Mouse (Mus musculus) forebrain, embryonic 16.5 days (tissue): ENCODE data around the gene Cdh13. TPM values are rescaled to one million over a fixed set of nuclear protein-coding genes. Genes with fewer than 3 reads are reported as not detected.

Experiments
- ATAC-seq: fragments of 200-750 bp; cut with Nextera tagmentation; 2 replicates; pipeline ENCODE4 v1.8.0; 2017; ENCODE audit warnings: mild to moderate bottlenecking, moderate library complexity
- H3K27ac ChIP-seq: fragments of 300-500 bp; sonication (generic); 2 replicates; pipeline ENCODE4 v1.5.1; 2014; ENCODE audit warnings: low read length, control low read depth
- H3K27me3 ChIP-seq: fragments of 300-500 bp; sonication (generic); replicated peaks from 2 replicates; pipeline ENCODE4 v1.6.1; 2014; ENCODE audit warnings: low read length; ENCODE audit not compliant: control insufficient read depth, insufficient read depth
- H3K36me3 ChIP-seq: fragments of 300-500 bp; sonication (generic); 2 replicates; pipeline ENCODE4 v1.6.1; 2014; ENCODE audit not compliant: control insufficient read depth, insufficient read depth
- H3K4me1 ChIP-seq: fragments of 300-500 bp; sonication (generic); replicated peaks from 2 replicates; pipeline ENCODE4 v1.6.1; 2014; ENCODE audit warnings: low read length; ENCODE audit not compliant: control insufficient read depth, insufficient read depth
- H3K4me2 ChIP-seq: fragments of 300-500 bp; sonication (generic); 2 replicates; pipeline ENCODE4 v1.6.1; 2014; ENCODE audit warnings: mild to moderate bottlenecking, low read length, control low read depth
- H3K4me3 ChIP-seq: fragments of 300-500 bp; sonication (generic); replicated peaks from 2 replicates; pipeline ENCODE4 v1.5.1; 2014; ENCODE audit warnings: mild to moderate bottlenecking, low read length, control low read depth
- H3K9ac ChIP-seq: fragments of 300-500 bp; sonication (generic); replicated peaks from 2 replicates; pipeline ENCODE4 v1.6.1; 2014; ENCODE audit warnings: low read depth, low read length, control low read depth
- H3K9me3 ChIP-seq: fragments of 300-500 bp; sonication (generic); 2 replicates; pipeline ENCODE4 v1.6.1; 2016; ENCODE audit warnings: low read length; ENCODE audit not compliant: control insufficient read depth
- WGBS: fragments of 180-500 bp; shearing (Covaris S2); extraction: QIAGEN DNeasy Blood & Tissue Kit; methylation state at CpG from one replicate; pipeline ENCODE4 v1.1.7; 2014; 5-methylcytosine and 5-hydroxymethylcytosine counted together
- polyA plus RNA-seq: library from polyadenylated mRNA; unstranded; fragments of >200 nt; fragmentation: Nextera tagmentation; extraction: Ambion mirVana; gene quantifications from 2 replicates; pipeline ENCODE4 v1.2.1, GENCODE M21; 2015

Gene Cdh13
- polyA plus RNA-seq, 1 experiment from 2014 or later = 129 TPM

GRCm38 (mm10) chr8:118289091-118289490 lies 5.6 kb downstream of the Cdh13 start:
- no peak overlapping the region for H3K4me3 ChIP-seq
- peaks cover 20% of the 10 kb centered on the region for H3K4me1 ChIP-seq
- H3K36me3 ChIP-seq = no peaks in the 10 kb centered on the region
- ATAC-seq = no peak
- H3K27me3 ChIP-seq = no peaks in the 10 kb centered on the region
- H3K9me3 ChIP-seq = no peaks in the 10 kb centered on the region
- H3K4me2 ChIP-seq = no peak overlapping the region
- no peak overlapping the region for H3K27ac ChIP-seq
- 90% methylated on average over 4 of the region's 4 CpGs for whole genome bisulfite sequencing
- H3K9ac ChIP-seq = no peak overlapping the region

- H3K4me3 ChIP-seq = no peak overlapping the region
- peaks cover 20% of the 10 kb centered on the region for H3K4me1 ChIP-seq
- H3K9me3 ChIP-seq = no peaks in the 10 kb centered on the region
- H3K27me3 ChIP-seq = no peaks in the 10 kb centered on the region
- H3K4me2 ChIP-seq = no peak overlapping the region
- H3K36me3 ChIP-seq = no peaks in the 10 kb centered on the region
- H3K9ac ChIP-seq = no peak overlapping the region
- WGBS = 89% methylated on average over 7 of the region's 7 CpGs
- no peak for ATAC-seq
- H3K27ac ChIP-seq = no peak overlapping the region
Measured at GRCm38 (mm10) chr8:118289525-118289924, 6.0 kb downstream of the Cdh13 start.

GRCm38 (mm10) chr8:118290266-118290665 lies 6.7 kb downstream of the Cdh13 start:
- H3K27ac ChIP-seq = no peak overlapping the region

GRCm38 (mm10) chr8:118296477-118296876 lies 12.9 kb downstream of the Cdh13 start:
- no peak overlapping the region for H3K4me3 ChIP-seq
- WGBS = 91% methylated on average over 5 of the region's 5 CpGs

More at GRCm38 (mm10) chr8:118290266-118290665, 6.7 kb downstream of the Cdh13 start:
- Histone ChIP-seq H3K4me2 (no peak overlapping the region), H3K9me3 (no peaks in the 10 kb centered on the region), H3K36me3 (no peaks in the 10 kb centered on the region), H3K27me3 (no peaks in the 10 kb centered on the region), H3K4me3 (no peak overlapping the region), H3K4me1 (peaks cover 20% of the 10 kb centered on the region), H3K9ac (no peak overlapping the region)
- 52% methylated on average over 6 of the region's 6 CpGs for WGBS
- ATAC-seq = no peak

GRCm38 (mm10) chr8:118306957-118307356 lies 23.4 kb downstream of the Cdh13 start:
- Histone ChIP-seq H3K4me3 (no peak overlapping the region), H3K9me3 (no peaks in the 10 kb centered on the region), H3K4me2 (no peak overlapping the region), H3K4me1 (0 out of 2 replicates have a peak, but pooled peaks cover 3% of the 10 kb centered on the region), H3K27ac (no peak overlapping the region), H3K27me3 (no peaks in the 10 kb centered on the region), H3K36me3 (no peaks in the 10 kb centered on the region), H3K9ac (no peak overlapping the region)
- ATAC-seq = no peak
- 7% methylated on average over 10 of the region's 10 CpGs for WGBS

More at GRCm38 (mm10) chr8:118296477-118296876, 12.9 kb downstream of the Cdh13 start:
- Histone ChIP-seq H3K4me2 (no peak overlapping the region), H3K27me3 (no peaks in the 10 kb centered on the region), H3K9me3 (no peaks in the 10 kb centered on the region), H3K27ac (no peak overlapping the region), H3K4me1 (no peaks in the 10 kb centered on the region), H3K9ac (no peak overlapping the region), H3K36me3 (no peaks in the 10 kb centered on the region)
- ATAC-seq = no peak

- Histone ChIP-seq H3K36me3 (no peaks in the 10 kb centered on the region), H3K9ac (no peak overlapping the region), H3K27me3 (no peaks in the 10 kb centered on the region), H3K27ac (no peak overlapping the region), H3K9me3 (no peaks in the 10 kb centered on the region), H3K4me2 (no peak overlapping the region), H3K4me1 (0 out of 2 replicates have a peak, but pooled peaks cover 3% of the 10 kb centered on the region), H3K4me3 (no peak overlapping the region)
- 58% methylated on average over 3 of the region's 3 CpGs for WGBS
- ATAC-seq = no peak
Measured at GRCm38 (mm10) chr8:118309106-118309505, 25.6 kb downstream of the Cdh13 start.

- no peak for ATAC-seq
- H3K9ac ChIP-seq = 0 out of 2 replicates have a peak overlapping the region, but pooled peaks have one; percentile 14
- H3K4me1 ChIP-seq = no peaks in the 10 kb centered on the region
- no peak overlapping the region for H3K27ac ChIP-seq
- H3K4me2 ChIP-seq = no peak overlapping the region
- H3K27me3 ChIP-seq = no peaks in the 10 kb centered on the region
- H3K36me3 ChIP-seq = no peaks in the 10 kb centered on the region
- no peak overlapping the region for H3K4me3 ChIP-seq
- H3K9me3 ChIP-seq = no peaks in the 10 kb centered on the region
- WGBS = 73% methylated on average over 17 of the region's 17 CpGs
Measured at GRCm38 (mm10) chr8:118313426-118314187, 30.1 kb downstream of the Cdh13 start.

- Histone ChIP-seq H3K9ac (no peak overlapping the region), H3K27ac (no peak overlapping the region), H3K4me2 (no peak overlapping the region), H3K9me3 (no peaks in the 10 kb centered on the region), H3K4me1 (no peaks in the 10 kb centered on the region), H3K36me3 (no peaks in the 10 kb centered on the region), H3K27me3 (no peaks in the 10 kb centered on the region), H3K4me3 (no peak overlapping the region)
- ATAC-seq = no peak
- 89% methylated on average over 6 of the region's 6 CpGs for whole genome bisulfite sequencing
Measured at GRCm38 (mm10) chr8:118314188-118314563, 30.6 kb downstream of the Cdh13 start.

GRCm38 (mm10) chr8:118314932-118315331 lies 31.4 kb downstream of the Cdh13 start:
- Histone ChIP-seq H3K4me2 (no peak overlapping the region), H3K4me1 (no peaks in the 10 kb centered on the region), H3K36me3 (no peaks in the 10 kb centered on the region), H3K9me3 (no peaks in the 10 kb centered on the region), H3K9ac (no peak overlapping the region), H3K4me3 (no peak overlapping the region), H3K27me3 (no peaks in the 10 kb centered on the region), H3K27ac (no peak overlapping the region)
- 76% methylated on average over 7 of the region's 7 CpGs for WGBS
- ATAC-seq = no peak
